Mouse (Mus musculus) lung, embryonic 14.5 days (tissue): ENCODE data around the gene Gucy2g. TPM values are rescaled to one million over a fixed set of nuclear protein-coding genes. Genes with fewer than 3 reads are reported as not detected.

Source experiments
- ATAC-seq: fragments of 200-750 bp; cut with Nextera tagmentation; 2 replicates; pipeline ENCODE4 v1.8.0; 2017; ENCODE audit warnings: mild to moderate bottlenecking, moderate TSS enrichment, moderate library complexity; ENCODE audit not compliant: insufficient read depth
- DNase-seq: peaks from one replicate; pipeline ENCODE4 v3.0.0-alpha.2; 2015
- H3K27ac ChIP-seq: fragments of 300-500 bp; sonication (generic); 2 replicates; pipeline ENCODE4 v1.5.1; 2014; ENCODE audit warnings: low read depth, mild to moderate bottlenecking, moderate library complexity
- H3K27me3 ChIP-seq: fragments of 300-500 bp; sonication (generic); 2 replicates; pipeline ENCODE4 v1.6.1; 2014; ENCODE audit warnings: low read length, control low read depth; ENCODE audit not compliant: insufficient read depth
- H3K36me3 ChIP-seq: fragments of 300-500 bp; sonication (generic); 2 replicates; pipeline ENCODE4 v1.6.1; 2014; ENCODE audit warnings: control low read depth; ENCODE audit not compliant: insufficient read depth
- H3K4me1 ChIP-seq: fragments of 300-500 bp; sonication (generic); 2 replicates; pipeline ENCODE4 v1.6.1; 2014; ENCODE audit warnings: antibody characterized with exemption, control low read depth; ENCODE audit not compliant: insufficient read depth
- H3K4me2 ChIP-seq: fragments of 300-500 bp; sonication (generic); 2 replicates; pipeline ENCODE4 v1.6.1; 2014; ENCODE audit warnings: mild to moderate bottlenecking
- H3K4me3 ChIP-seq: fragments of 300-500 bp; sonication (generic); 2 replicates; pipeline ENCODE4 v1.5.1; 2014; ENCODE audit warnings: low read depth, low read length
- H3K9ac ChIP-seq: fragments of 300-500 bp; sonication (generic); 2 replicates; pipeline ENCODE4 v1.6.1; 2014
- H3K9me3 ChIP-seq: fragments of 300-500 bp; sonication (generic); 2 replicates; pipeline ENCODE4 v1.6.1; 2016; ENCODE audit warnings: low read depth, low read length, control low read depth
- CTCF ChIP-seq: IDR thresholded peaks from 2 replicates; pipeline ENCODE4 v1.5.1; 2016; ENCODE audit warnings: antibody characterized with exemption, low read depth
- WGBS: fragments of 180-500 bp; shearing (Covaris S2); extraction: QIAGEN DNeasy Blood & Tissue Kit; methylation state at CpG from one replicate; pipeline ENCODE4 v1.1.7; 2014; 5-methylcytosine and 5-hydroxymethylcytosine counted together
- polyA plus RNA-seq: library from polyadenylated mRNA; unstranded; fragments of >200 nt; fragmentation: Nextera tagmentation; extraction: Ambion mirVana; gene quantifications from 2 replicates; pipeline ENCODE4 v1.2.1, GENCODE M21; 2014

The Gucy2g gene
- polyA plus RNA-seq, 1 experiment from 2014 or later = not detected

DNA sequence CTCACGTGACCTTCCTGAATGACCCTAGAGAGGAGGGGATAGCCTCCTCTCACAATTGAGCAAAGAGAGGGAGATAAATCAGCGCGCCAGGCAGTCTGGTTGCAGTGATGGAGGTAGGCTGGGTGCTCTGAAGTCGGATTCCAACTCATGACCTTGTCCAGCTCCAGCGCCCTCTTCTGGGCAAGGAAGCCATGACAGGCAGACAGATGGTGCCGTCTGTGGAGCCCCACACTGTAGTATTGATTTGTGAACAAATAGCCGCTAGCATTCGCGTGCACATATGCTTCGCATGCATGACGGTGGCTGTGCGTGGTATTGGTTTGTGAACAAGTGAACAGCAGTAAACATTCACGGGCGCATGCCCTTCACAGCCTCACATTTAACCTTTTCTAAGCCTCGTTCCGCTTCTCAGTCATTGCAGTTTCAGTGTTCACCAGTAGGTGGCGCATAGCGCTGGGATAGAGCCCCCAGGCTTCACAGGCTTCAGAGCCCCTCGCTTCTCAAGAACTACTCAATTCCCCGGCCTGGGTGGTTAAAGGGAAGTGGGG, 22.8 kb downstream of the Gucy2g start:
- H3K27me3 ChIP-seq = 0 out of 2 replicates have a peak, but pooled peaks cover 4% of the 10 kb centered on the region
- peak overlapping the region; percentile 54; the same call in 1 of the 2 replicates for H3K27ac ChIP-seq
- H3K4me1 ChIP-seq = 0 out of 2 replicates have a peak, but pooled peaks cover 5% of the 10 kb centered on the region
- DNase-seq (peak; percentile 96), ATAC-seq (peak; percentile 70)
- H3K36me3 ChIP-seq = no peaks in the 10 kb centered on the region
- peak overlapping the region; percentile 52 for H3K9ac ChIP-seq
- H3K4me3 ChIP-seq = peak overlapping the region; percentile 31
- no peaks in the 10 kb centered on the region for H3K9me3 ChIP-seq
- peak overlapping the region; percentile 59 for H3K4me2 ChIP-seq
- 5% methylated on average over 20 of the region's 20 CpGs for WGBS
- peak; percentile 93 for TF ChIP-seq CTCF

DNA sequence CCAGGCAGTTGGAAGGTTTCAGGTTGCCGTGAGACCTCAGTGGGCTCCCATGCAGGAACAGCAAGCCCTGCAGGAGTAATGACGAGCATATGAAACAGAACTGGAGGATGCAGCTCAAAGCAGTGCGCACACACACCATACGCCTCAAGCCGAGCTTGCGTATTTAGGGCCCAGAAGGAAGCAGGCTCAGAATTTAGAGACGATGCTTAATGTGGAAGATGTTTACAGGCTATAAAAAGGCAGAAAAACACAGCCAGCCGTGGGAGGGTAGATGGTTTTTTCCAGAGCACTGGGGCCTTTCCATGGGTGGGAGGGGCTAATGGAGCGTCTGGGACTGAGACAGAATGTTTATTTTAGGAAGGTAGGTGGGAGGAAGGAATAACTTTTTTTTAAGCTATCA, 23.7 kb downstream of the Gucy2g start:
- Histone ChIP-seq H3K4me3 (no peak overlapping the region), H3K27me3 (0 out of 2 replicates have a peak, but pooled peaks cover 4% of the 10 kb centered on the region), H3K9me3 (no peaks in the 10 kb centered on the region), H3K36me3 (no peaks in the 10 kb centered on the region), H3K27ac (0 out of 2 replicates have a peak overlapping the region, but pooled peaks have one; percentile 18), H3K9ac (no peak overlapping the region), H3K4me1 (0 out of 2 replicates have a peak, but pooled peaks cover 5% of the 10 kb centered on the region), H3K4me2 (no peak overlapping the region)
- ATAC-seq (no peak), DNase-seq (no peak)
- TF ChIP-seq CTCF = no peak
- 59% methylated on average over 9 of the region's 9 CpGs for WGBS

DNA sequence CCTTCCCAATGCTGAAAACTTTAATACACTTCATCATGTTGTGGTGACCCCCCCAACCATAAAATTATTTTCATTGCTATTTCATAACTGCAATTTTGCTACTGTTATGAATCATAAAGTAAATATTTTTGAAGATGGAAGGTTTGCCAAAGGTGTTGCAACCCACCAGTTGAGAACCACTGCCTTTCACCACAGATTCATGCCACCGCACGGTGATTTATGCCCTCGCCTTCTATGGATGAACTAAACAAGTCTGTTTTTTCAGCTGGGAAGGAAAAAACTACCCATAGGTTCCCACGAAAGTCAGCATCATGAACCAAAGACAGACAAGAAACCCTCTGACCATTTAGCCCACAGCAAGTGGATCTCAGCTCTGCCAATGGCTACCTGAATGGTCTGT, 24.2 kb downstream of the Gucy2g start:
- 0 out of 2 replicates have a peak, but pooled peaks cover 4% of the 10 kb centered on the region for H3K27me3 ChIP-seq
- 0 out of 2 replicates have a peak overlapping the region, but pooled peaks have one; percentile 18 for H3K27ac ChIP-seq
- ATAC-seq (no peak), DNase-seq (no peak)
- WGBS = 82% methylated on average over 4 of the region's 4 CpGs
- H3K36me3 ChIP-seq = no peaks in the 10 kb centered on the region
- H3K4me2 ChIP-seq = no peak overlapping the region
- H3K4me3 ChIP-seq = no peak overlapping the region
- no peaks in the 10 kb centered on the region for H3K9me3 ChIP-seq
- H3K4me1 ChIP-seq = 0 out of 2 replicates have a peak, but pooled peaks cover 5% of the 10 kb centered on the region
- TF ChIP-seq CTCF = no peak
- no peak overlapping the region for H3K9ac ChIP-seq

DNA sequence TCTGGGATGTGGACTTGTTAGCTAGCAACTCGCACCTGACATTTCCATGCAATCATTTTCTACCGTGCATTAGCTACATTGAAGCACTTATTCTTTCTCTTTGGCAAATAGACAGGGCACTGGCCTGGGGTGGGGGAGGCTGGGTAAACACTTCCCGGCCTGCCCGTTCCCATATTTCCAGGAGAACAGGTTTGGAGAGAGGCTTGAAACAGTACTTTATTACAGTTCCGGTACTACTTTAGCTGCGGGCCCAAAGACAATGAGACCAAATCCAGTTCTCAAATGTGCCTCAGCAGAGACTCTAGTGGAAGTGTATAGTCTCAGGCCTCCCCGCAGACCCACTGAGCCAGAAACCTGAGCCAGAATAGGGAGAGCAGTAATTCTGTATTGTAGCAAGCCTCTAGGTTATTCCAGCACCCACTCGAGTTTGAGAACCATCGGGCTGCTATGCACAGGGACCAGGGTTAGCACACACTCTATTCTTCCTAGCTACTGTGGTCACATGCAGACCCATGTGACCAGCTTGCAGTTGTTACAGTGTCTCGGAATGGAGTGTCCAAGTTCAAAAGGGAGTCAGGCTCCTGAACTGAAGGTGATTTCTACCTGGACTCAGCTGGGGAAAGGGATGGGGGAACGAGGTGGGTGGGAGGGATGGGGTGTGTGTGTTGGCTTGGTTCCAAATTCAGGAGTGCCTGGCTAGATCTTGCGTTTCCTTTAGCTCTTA, 27.3 kb downstream of the Gucy2g start:
- no peaks in the 10 kb centered on the region for H3K9me3 ChIP-seq
- no peak overlapping the region for H3K4me3 ChIP-seq
- H3K27me3 ChIP-seq = no peaks in the 10 kb centered on the region
- ATAC-seq = peak; percentile 84
- no peaks in the 10 kb centered on the region for H3K36me3 ChIP-seq
- 51% methylated on average over 12 of the region's 12 CpGs for WGBS
- peak; percentile 72 for DNase-seq
- TF ChIP-seq CTCF = no peak
- H3K27ac ChIP-seq = peak overlapping the region; percentile 92
- H3K4me1 ChIP-seq = 0 out of 2 replicates have a peak, but pooled peaks cover 5% of the 10 kb centered on the region
- no peak overlapping the region for H3K9ac ChIP-seq
- H3K4me2 ChIP-seq = peak overlapping the region; percentile 18

DNA sequence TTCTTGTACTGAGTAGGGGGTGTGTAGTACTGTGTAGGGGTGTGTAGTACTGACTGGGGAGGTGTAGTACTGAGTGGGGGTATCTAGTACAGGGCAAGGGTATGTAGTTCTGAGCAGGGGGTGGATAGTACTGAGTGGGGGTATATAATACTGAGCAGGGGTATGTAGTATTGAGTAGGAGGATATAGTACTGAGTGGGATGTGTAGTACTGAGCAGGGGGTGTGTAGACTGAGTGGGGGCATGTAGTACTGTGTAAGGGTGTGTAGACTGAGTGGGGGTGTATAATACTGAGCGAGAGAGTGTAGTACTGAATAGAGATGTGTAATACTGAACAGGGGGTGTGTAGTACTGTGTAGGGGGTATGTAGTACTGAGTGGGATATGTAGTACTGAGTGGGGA, 29.3 kb downstream of the Gucy2g start:
- no peak for ATAC-seq

DNA sequence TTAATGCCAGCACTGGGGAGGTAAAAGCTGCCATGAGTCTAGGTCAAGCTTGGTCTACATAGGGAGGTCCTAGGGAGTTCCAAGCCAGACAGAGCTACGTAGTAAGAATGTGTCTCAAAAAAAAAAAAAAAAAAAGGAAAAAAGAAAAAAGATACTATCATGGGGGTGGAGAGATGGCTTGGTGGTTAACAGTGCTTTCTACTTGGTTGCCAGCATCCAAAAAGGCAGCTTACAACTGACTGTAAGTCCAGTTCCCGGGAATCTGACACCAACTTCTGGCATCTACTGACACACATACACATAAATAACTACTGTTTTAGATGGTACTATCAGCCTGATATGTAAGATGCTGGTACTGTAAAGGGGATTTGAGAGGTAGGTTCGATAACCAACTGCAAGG, 32.0 kb downstream of the Gucy2g start:
- 81% methylated on average over 3 of the region's 3 CpGs for WGBS
- DNase-seq = no peak
- Histone ChIP-seq H3K27ac (no peak overlapping the region), H3K4me1 (no peaks in the 10 kb centered on the region), H3K9ac (no peak overlapping the region), H3K9me3 (no peaks in the 10 kb centered on the region), H3K27me3 (no peaks in the 10 kb centered on the region), H3K36me3 (no peaks in the 10 kb centered on the region), H3K4me3 (no peak overlapping the region), H3K4me2 (no peak overlapping the region)
- ATAC-seq = no peak
- no peak for TF ChIP-seq CTCF

More for the DNA sequence above, 29.3 kb downstream of the Gucy2g start:
- no peak overlapping the region for H3K4me2 ChIP-seq
- H3K9me3 ChIP-seq = no peaks in the 10 kb centered on the region
- no peak overlapping the region for H3K27ac ChIP-seq
- no peaks in the 10 kb centered on the region for H3K4me1 ChIP-seq
- DNase-seq = no peak
- WGBS = 90% methylated on average over 1 of the region's 1 CpGs
- TF ChIP-seq CTCF = no peak
- H3K4me3 ChIP-seq = no peak overlapping the region
- no peaks in the 10 kb centered on the region for H3K36me3 ChIP-seq
- no peaks in the 10 kb centered on the region for H3K27me3 ChIP-seq
- H3K9ac ChIP-seq = no peak overlapping the region

DNA sequence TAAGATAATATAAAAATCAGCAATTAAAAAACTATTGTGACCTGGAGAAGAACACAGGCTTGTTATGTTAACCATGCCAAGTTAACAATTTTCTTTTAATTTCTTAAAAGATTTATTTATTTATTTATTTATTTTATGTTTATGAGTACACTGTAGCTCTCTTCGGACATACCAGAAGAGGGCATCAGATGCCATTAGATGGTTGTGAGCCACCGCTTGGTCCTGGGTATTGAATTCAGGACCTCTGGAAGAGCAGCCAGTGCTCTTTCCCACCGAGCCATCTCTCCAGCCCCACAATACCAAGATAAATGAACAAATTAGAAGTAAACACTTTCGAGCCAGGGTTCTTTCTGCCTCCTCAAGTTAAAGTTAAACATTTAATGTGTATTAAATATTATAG, 32.4 kb downstream of the Gucy2g start:
- Histone ChIP-seq H3K9ac (no peak overlapping the region), H3K36me3 (no peaks in the 10 kb centered on the region), H3K4me3 (no peak overlapping the region), H3K9me3 (no peaks in the 10 kb centered on the region), H3K27ac (no peak overlapping the region), H3K27me3 (no peaks in the 10 kb centered on the region), H3K4me1 (no peaks in the 10 kb centered on the region), H3K4me2 (no peak overlapping the region)
- TF ChIP-seq CTCF = no peak; the same call in 1 of the 2 replicates
- 60% methylated on average over 4 of the region's 4 CpGs for WGBS
- DNase-seq (peak; percentile 26), ATAC-seq (no peak)
